Mouse (Mus musculus) spleen, adult 2 months (tissue): Measurements from ENCODE around the gene Tpcn2.

ENCODE experiments used
- CTCF ChIP-seq: fragments of 200-500 bp; IDR thresholded peaks from 2 replicates; pipeline ENCODE4 v1.5.1; 2011; ENCODE audit warnings: mild to moderate bottlenecking, inconsistent platforms; ENCODE audit not compliant: insufficient read depth, insufficient read length, insufficient replicate concordance; ENCODE audit errors: extremely low read depth
- POLR2A ChIP-seq: fragments of 200-500 bp; IDR thresholded peaks from 2 replicates; pipeline ENCODE4 v1.6.1; 2011; ENCODE audit warnings: low read depth, low read length, inconsistent platforms

GRCm38 (mm10) chr7:145281396-145281795, 2.4 kb downstream of the Tpcn2 start:
- TF ChIP-seq POLR2A (no peak), CTCF (no peak)
